Mouse (Mus musculus) gastrocnemius, postnatal 14 days (tissue): ENCODE measurements around the gene Rfc4. TPM values are rescaled to one million over a fixed set of nuclear protein-coding genes. Genes with fewer than 3 reads are reported as not detected.

Source experiments
- microRNA-seq, 2 experiments: library from miRNA; unstranded; fragments of <30 nt; microRNA quantifications; one replicate each; pipeline ENCODE4 v1.2.0; 2021
- total RNA-seq, 2 experiments: library from RNA; stranded (reverse); gene quantifications; 2 replicates each; pipeline ENCODE4 v1.2.3; 2021

Rfc4 gene
- total RNA-seq, 2 experiments from 2014 or later, result 6.1 to 6.5 TPM

Small RNA genes lying within 50 kb of the gene (microRNA-seq; reads per million reads assigned to microRNA genes)
- 1.3 to 2.0 reads per million in 2 experiments for gene Gm49346

Other genes with a start within 250 kb of the Rfc4 start
- under 1 TPM; 0.23 to 0.58 TPM for gene Ahsg, start 236.5 kb downstream of the Rfc4 start, total RNA-seq
- gene Fetub, start 209.4 kb downstream of the Rfc4 start, total RNA-seq, result not detected
- not detected for gene Hrg, start 176.7 kb downstream of the Rfc4 start, total RNA-seq
- gene Kng2, start 98.3 kb downstream of the Rfc4 start, total RNA-seq, result not detected
- not detected for gene Kng1, start 69.9 kb downstream of the Rfc4 start, total RNA-seq
- gene Eif4a2, start 20.3 kb downstream of the Rfc4 start, total RNA-seq, result 100 to 1,000 TPM; 294 to 336 TPM
- 1 to 10 TPM in 1 of 2 experiments, under 1 TPM in 1; 0.93 to 3.9 TPM for gene Adipoq, start 18.8 kb upstream of the Rfc4 start, total RNA-seq
- 1 to 10 TPM; 6.4 to 8.9 TPM for gene St6gal1, start 97.0 kb upstream of the Rfc4 start, total RNA-seq